Mouse (Mus musculus): ENCODE results near the gene Gtf3c5. TPM values are rescaled to one million over a fixed set of nuclear protein-coding genes. Genes with fewer than 3 reads are reported as not detected.

Gtf3c5 gene
- total and polyA plus RNA-seq, 2 experiments from 2014 or later, result 12.7 to 14.0 TPM

DNA sequence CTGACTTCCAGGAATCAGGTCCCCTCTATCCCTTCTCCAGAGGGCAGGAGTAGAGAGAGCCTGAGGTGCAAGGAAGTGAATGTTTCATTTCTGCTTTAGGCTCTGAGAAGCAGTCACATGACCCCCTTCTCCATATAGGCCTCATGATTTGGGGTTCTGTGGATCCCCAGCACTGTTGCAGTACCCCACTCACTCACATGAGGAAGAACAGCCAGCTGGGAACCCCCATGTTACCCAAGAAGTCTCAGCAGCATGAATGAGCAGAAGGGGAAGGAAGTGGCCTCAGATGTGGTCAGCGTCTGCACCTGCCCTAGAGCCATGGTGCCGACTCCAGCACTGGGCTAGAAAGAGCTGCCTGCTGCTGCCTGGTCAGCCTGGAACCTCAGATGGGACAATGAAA lies 43.6 kb downstream of the Gtf3c5 start:
- H3K9ac ChIP-seq (replicated peaks; ENCODE audit: low read depth, low read length), result no peak overlapping the region
- ATAC-seq (ENCODE audit: insufficient read depth, low read depth) (no peak), DNase-seq (ENCODE audit: low spot score) (no peak)
- H3K4me3 ChIP-seq (ENCODE audit: low read depth, low read length), result no peak overlapping the region
- H3K27me3 ChIP-seq (ENCODE audit: control insufficient read depth, insufficient read depth, low read length), result no peaks in the 10 kb centered on the region
- no peak overlapping the region for H3K4me2 ChIP-seq (ENCODE audit: low read depth, low read length)
- H3K4me1 ChIP-seq (ENCODE audit: control insufficient read depth, insufficient read depth), result peaks cover 39% of the 10 kb centered on the region
- peaks cover 30% of the 10 kb centered on the region for H3K36me3 ChIP-seq (replicated peaks; ENCODE audit: control insufficient read depth, insufficient read depth, low read length)
- WGBS, result 61% methylated on average over 2 of the region's 2 CpGs
- TF ChIP-seq EP300 (IDR thresholded peaks at IDR 0.05; ENCODE audit: low read depth), result no peak
- no peak for TF ChIP-seq CTCF (IDR thresholded peaks at IDR 0.05; ENCODE audit: low read depth)
- no peak overlapping the region for H3K27ac ChIP-seq (ENCODE audit: low read depth)
- no peaks in the 10 kb centered on the region for H3K9me3 ChIP-seq (replicated peaks; ENCODE audit: control insufficient read depth, low read length)

GRCm38 (mm10) chr2:28539206-28539605 lies 44.3 kb downstream of the Gtf3c5 start:
- H3K27me3 ChIP-seq (ENCODE audit: control insufficient read depth, insufficient read depth, low read length), result no peaks in the 10 kb centered on the region
- H3K36me3 ChIP-seq (replicated peaks; ENCODE audit: control insufficient read depth, insufficient read depth, low read length), result peaks cover 23% of the 10 kb centered on the region
- no peak overlapping the region for H3K4me2 ChIP-seq (ENCODE audit: low read depth, low read length)
- H3K9me3 ChIP-seq (replicated peaks; ENCODE audit: control insufficient read depth, low read length), result no peaks in the 10 kb centered on the region
- peak; percentile 57 for ATAC-seq (ENCODE audit: insufficient read depth, low read depth)
- no peak overlapping the region for H3K4me3 ChIP-seq (ENCODE audit: low read depth, low read length)
- peak overlapping the region; percentile 66 for H3K27ac ChIP-seq (ENCODE audit: low read depth)
- 44% methylated on average over 7 of the region's 7 CpGs for WGBS
- no peak overlapping the region for H3K9ac ChIP-seq (replicated peaks; ENCODE audit: low read depth, low read length)
- H3K4me1 ChIP-seq (ENCODE audit: control insufficient read depth, insufficient read depth), result peaks cover 41% of the 10 kb centered on the region
- no peak for DNase-seq (ENCODE audit: low spot score)
- TF ChIP-seq EP300 (IDR thresholded peaks at IDR 0.05; ENCODE audit: low read depth) (no peak), CTCF (IDR thresholded peaks at IDR 0.05; ENCODE audit: low read depth) (no peak)

DNA sequence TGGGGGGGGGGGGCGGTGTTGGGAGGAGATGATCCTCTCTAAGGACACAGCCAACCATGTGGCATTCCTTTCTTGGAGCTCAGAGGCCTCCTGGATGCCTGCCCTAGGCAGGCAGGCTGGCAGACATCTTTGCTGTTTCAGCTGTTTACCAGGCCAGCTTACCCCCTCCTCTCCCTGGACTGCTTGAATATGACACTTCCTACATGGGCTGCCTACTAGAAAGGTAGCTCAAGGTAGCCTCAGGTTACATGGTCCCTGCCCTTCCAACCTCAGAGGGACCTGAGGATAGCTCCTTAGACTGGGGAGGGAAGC lies 44.8 kb downstream of the Gtf3c5 start:
- no peak overlapping the region for H3K4me3 ChIP-seq (ENCODE audit: low read depth, low read length)
- H3K36me3 ChIP-seq (replicated peaks; ENCODE audit: control insufficient read depth, insufficient read depth, low read length), result peaks cover 19% of the 10 kb centered on the region
- peak overlapping the region; percentile 66 for H3K27ac ChIP-seq (ENCODE audit: low read depth)
- DNase-seq (ENCODE audit: low spot score) (no peak), ATAC-seq (ENCODE audit: insufficient read depth, low read depth) (no peak)
- peaks cover 46% of the 10 kb centered on the region for H3K4me1 ChIP-seq (ENCODE audit: control insufficient read depth, insufficient read depth)
- WGBS, result 50% methylated on average over 1 of the region's 1 CpGs
- TF ChIP-seq CTCF (IDR thresholded peaks at IDR 0.05; ENCODE audit: low read depth), result no peak
- no peak for TF ChIP-seq EP300 (IDR thresholded peaks at IDR 0.05; ENCODE audit: low read depth)
- H3K9ac ChIP-seq (replicated peaks; ENCODE audit: low read depth, low read length), result no peak overlapping the region
- H3K27me3 ChIP-seq (ENCODE audit: control insufficient read depth, insufficient read depth, low read length), result no peaks in the 10 kb centered on the region
- no peak overlapping the region for H3K4me2 ChIP-seq (ENCODE audit: low read depth, low read length)
- no peaks in the 10 kb centered on the region for H3K9me3 ChIP-seq (replicated peaks; ENCODE audit: control insufficient read depth, low read length)

DNA sequence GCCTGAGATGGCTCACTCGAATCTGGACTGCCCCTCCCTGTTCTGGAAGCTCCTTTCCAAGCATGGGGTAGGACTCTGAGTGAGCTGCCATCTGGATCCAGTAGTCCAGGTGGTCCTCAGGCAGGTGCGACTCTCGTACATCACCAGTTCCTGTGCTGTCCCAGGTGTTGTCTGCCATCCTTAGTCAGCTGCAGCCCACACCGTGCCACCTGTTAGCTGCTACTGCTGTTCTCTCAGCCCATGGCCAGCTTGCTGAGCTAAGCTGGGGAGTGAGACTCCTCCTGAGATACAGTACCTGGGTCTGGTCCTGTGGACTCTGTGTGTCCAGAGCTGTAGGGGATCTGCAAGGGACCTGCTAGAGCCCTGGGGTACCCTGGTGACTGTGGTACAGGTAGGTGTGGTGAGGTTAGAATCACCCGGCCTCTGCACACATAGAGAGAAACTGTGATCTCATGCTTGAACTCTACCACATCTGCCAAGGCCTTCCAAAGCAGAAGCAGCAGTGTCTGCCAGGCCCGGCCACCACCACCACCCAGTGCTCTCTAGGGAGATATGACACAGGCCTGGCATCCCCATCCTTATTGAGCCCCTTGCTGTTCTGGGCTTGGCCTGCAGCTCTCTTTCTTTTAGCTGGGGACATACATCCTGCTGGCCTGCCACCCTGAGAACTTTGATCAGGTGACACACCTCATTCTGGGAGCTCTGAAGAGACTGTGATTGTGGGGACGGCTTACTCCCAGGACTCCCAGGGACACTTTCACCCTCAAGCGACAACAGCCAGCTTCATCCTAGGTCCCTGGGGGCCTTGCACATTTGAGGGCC lies 45.3 kb downstream of the Gtf3c5 start:
- no peak overlapping the region for H3K9ac ChIP-seq (replicated peaks; ENCODE audit: low read depth, low read length)

DNA sequence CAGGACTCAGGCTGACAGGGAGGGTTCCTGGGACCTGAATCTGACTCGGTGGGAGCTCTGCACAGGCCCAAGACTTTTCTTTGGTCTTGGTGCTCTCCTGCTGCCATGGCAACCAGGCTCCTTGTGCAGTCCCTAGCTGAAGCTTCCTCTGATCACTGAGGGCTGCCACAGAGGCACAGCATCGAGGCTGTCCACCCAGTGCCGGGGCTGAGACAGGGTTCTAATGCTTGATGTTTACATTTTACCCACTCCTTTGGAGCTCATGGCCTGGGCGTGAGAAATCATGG lies 46.0 kb downstream of the Gtf3c5 start:
- H3K9me3 ChIP-seq (replicated peaks; ENCODE audit: control insufficient read depth, low read length), result no peaks in the 10 kb centered on the region
- WGBS, result 66% methylated on average over 4 of the region's 4 CpGs
- H3K4me2 ChIP-seq (ENCODE audit: low read depth, low read length), result no peak overlapping the region
- no peaks in the 10 kb centered on the region for H3K27me3 ChIP-seq (ENCODE audit: control insufficient read depth, insufficient read depth, low read length)
- no peak for ATAC-seq (ENCODE audit: insufficient read depth, low read depth)
- no peak for DNase-seq (ENCODE audit: low spot score)
- no peak overlapping the region for H3K4me3 ChIP-seq (ENCODE audit: low read depth, low read length)
- H3K4me1 ChIP-seq (ENCODE audit: control insufficient read depth, insufficient read depth), result peaks cover 54% of the 10 kb centered on the region
- no peak overlapping the region for H3K9ac ChIP-seq (replicated peaks; ENCODE audit: low read depth, low read length)
- no peak for TF ChIP-seq EP300 (IDR thresholded peaks at IDR 0.05; ENCODE audit: low read depth)
- TF ChIP-seq CTCF (IDR thresholded peaks at IDR 0.05; ENCODE audit: low read depth), result no peak
- peaks cover 7% of the 10 kb centered on the region; the same call in 1 of the 2 replicates for H3K36me3 ChIP-seq (replicated peaks; ENCODE audit: control insufficient read depth, insufficient read depth, low read length)
- H3K27ac ChIP-seq (ENCODE audit: low read depth), result no peak overlapping the region

More for the DNA sequence above, 45.3 kb downstream of the Gtf3c5 start:
- H3K4me3 ChIP-seq (ENCODE audit: low read depth, low read length), result no peak overlapping the region
- H3K9me3 ChIP-seq (replicated peaks; ENCODE audit: control insufficient read depth, low read length), result no peaks in the 10 kb centered on the region
- peaks cover 48% of the 10 kb centered on the region for H3K4me1 ChIP-seq (ENCODE audit: control insufficient read depth, insufficient read depth)
- TF ChIP-seq EP300 (IDR thresholded peaks at IDR 0.05; ENCODE audit: low read depth) (no peak), CTCF (IDR thresholded peaks at IDR 0.05; ENCODE audit: low read depth) (no peak)
- no peaks in the 10 kb centered on the region for H3K27me3 ChIP-seq (ENCODE audit: control insufficient read depth, insufficient read depth, low read length)
- no peak overlapping the region for H3K4me2 ChIP-seq (ENCODE audit: low read depth, low read length)
- ATAC-seq (ENCODE audit: insufficient read depth, low read depth) (no peak), DNase-seq (ENCODE audit: low spot score) (no peak)
- 0 out of 2 replicates have a peak overlapping the region, but pooled peaks have one; percentile 66 for H3K27ac ChIP-seq (ENCODE audit: low read depth)
- H3K36me3 ChIP-seq (replicated peaks; ENCODE audit: control insufficient read depth, insufficient read depth, low read length), result peaks cover 13% of the 10 kb centered on the region
- WGBS, result 71% methylated on average over 8 of the region's 8 CpGs

All from heart, postnatal 0 days (tissue).